Mouse (Mus musculus) forebrain, embryonic 10.5 days (tissue): ENCODE results near the gene Kncn. TPM values are rescaled to one million over a fixed set of nuclear protein-coding genes. Genes with fewer than 3 reads are reported as not detected.

ENCODE experiments used
- DNase-seq: peaks from one replicate; pipeline ENCODE4 v3.0.0-alpha.2; 2017; ENCODE audit warnings: low spot score; ENCODE audit errors: extremely low spot score
- H3K27ac ChIP-seq: fragments of 300-500 bp; sonication (generic); 2 replicates; pipeline ENCODE4 v1.5.1; 2016; ENCODE audit warnings: mild to moderate bottlenecking
- H3K27me3 ChIP-seq: fragments of 300-500 bp; sonication (generic); 2 replicates; pipeline ENCODE4 v1.6.1; 2016; ENCODE audit warnings: mild to moderate bottlenecking; ENCODE audit not compliant: poor library complexity, severe bottlenecking
- H3K36me3 ChIP-seq: fragments of 300-500 bp; sonication (generic); replicated peaks from 2 replicates; pipeline ENCODE4 v1.6.1; 2016; ENCODE audit warnings: mild to moderate bottlenecking, moderate library complexity
- H3K4me1 ChIP-seq: fragments of 300-500 bp; sonication (generic); 2 replicates; pipeline ENCODE4 v1.6.1; 2016
- H3K4me3 ChIP-seq: fragments of 300-500 bp; sonication (generic); 2 replicates; pipeline ENCODE4 v1.5.1; 2016; ENCODE audit warnings: mild to moderate bottlenecking, moderate library complexity
- H3K9me3 ChIP-seq: fragments of 300-500 bp; sonication (generic); 2 replicates; pipeline ENCODE4 v1.6.1; 2016; ENCODE audit warnings: mild to moderate bottlenecking, moderate library complexity
- WGBS: fragments of 180-500 bp; shearing (Covaris S2); methylation state at CpG from one replicate; pipeline ENCODE4 v1.1.7; 2016; 5-methylcytosine and 5-hydroxymethylcytosine counted together
- polyA plus RNA-seq: library from polyadenylated mRNA; unstranded; fragments of >200 nt; fragmentation: Nextera tagmentation; extraction: Ambion mirVana; gene quantifications from 2 replicates; pipeline ENCODE4 v1.2.1, GENCODE M21; 2016

Kncn gene
- polyA plus RNA-seq, result not detected in 2 replicates

DNA sequence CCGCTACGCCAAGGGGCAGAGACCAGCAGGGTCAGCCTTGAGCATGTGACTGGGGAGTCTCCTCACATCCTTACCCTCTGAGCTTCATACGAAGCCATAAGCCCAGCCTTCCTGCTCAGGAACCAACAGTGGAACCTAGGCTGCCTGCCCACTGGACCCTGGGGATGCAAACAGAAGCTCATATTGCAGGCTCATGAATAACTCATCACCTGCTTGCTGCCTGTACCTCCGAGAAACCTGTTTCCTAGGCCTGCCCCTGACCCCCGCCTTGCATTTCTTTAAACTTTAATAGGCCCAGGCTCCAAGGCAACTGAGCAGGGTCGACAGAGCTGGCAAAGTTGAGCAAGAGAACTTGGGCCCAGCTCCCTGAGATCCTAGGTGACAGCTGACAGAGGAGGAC is at the start of gene Kncn:
Kncn (plus strand) TSS at position 379 of the 400 bp plus-strand sequence.
- H3K27ac ChIP-seq, result no peak within 1 kb of the TSS
- WGBS, result 85% methylated on average over 6 of the region's 6 CpGs
- H3K4me3 ChIP-seq, result no peak within 1 kb of the TSS
- no peaks in the 10 kb centered on the region for H3K9me3 ChIP-seq
- peaks cover 59% of the 10 kb centered on the region for H3K27me3 ChIP-seq
- DNase-seq, result no peak
- no peaks in the 10 kb centered on the region for H3K36me3 ChIP-seq
- peaks cover 36% of the 10 kb centered on the region for H3K4me1 ChIP-seq

DNA sequence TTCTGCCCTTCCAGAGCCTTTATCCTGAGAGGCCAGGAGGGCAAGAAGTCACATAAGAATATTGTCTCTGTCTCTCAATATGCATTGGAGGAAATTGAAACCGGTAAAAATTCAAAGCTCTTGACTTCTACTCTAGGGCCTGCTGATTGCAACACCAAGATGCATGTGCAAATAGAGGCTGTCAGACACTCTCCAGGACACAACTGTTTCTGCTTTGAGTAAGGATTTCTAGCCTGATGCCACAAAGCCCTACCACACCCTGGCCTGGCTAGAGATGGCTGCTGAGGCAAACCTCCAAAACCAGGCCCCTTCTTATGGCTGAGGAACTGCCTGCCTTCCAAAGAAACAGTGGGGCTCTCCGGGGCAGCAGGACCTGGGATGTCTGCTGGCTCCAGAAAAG is 48.6 kb upstream of the Kncn start:
- peaks cover 9% of the 10 kb centered on the region for H3K27me3 ChIP-seq
- H3K36me3 ChIP-seq, result 0 out of 2 replicates have a peak, but pooled peaks cover 3% of the 10 kb centered on the region
- 85% methylated on average over 2 of the region's 2 CpGs for WGBS
- H3K4me3 ChIP-seq, result no peak overlapping the region
- H3K4me1 ChIP-seq, result peaks cover 27% of the 10 kb centered on the region
- no peaks in the 10 kb centered on the region for H3K9me3 ChIP-seq
- no peak for DNase-seq
- H3K27ac ChIP-seq, result no peak overlapping the region

DNA sequence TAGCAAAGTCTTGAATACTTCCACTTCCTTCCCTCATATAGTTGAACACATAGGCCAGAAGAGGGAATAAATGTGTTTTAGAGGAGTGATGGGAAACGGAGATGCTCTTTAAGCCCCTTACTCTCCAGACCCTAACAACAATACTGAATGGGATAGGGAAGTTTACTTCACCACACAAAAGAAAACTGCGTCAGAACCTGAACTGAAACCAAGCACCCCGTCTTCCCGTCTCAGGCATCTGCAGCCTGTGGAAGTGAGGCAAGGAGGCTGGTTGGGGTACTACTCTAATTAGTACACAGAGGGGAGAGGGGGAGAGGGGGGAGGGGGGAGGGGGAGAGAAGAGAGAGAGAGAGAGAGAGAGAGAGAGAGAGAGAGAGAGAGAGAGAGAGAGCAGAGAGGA is 46.0 kb upstream of the Kncn start:
- Histone ChIP-seq H3K36me3 (0 out of 2 replicates have a peak, but pooled peaks cover 2% of the 10 kb centered on the region), H3K27me3 (no peaks in the 10 kb centered on the region), H3K9me3 (no peaks in the 10 kb centered on the region), H3K4me3 (peak overlapping the region; percentile 84), H3K4me1 (peaks cover 27% of the 10 kb centered on the region), H3K27ac (no peak overlapping the region)
- WGBS, result 81% methylated on average over 4 of the region's 4 CpGs
- DNase-seq, result no peak

DNA sequence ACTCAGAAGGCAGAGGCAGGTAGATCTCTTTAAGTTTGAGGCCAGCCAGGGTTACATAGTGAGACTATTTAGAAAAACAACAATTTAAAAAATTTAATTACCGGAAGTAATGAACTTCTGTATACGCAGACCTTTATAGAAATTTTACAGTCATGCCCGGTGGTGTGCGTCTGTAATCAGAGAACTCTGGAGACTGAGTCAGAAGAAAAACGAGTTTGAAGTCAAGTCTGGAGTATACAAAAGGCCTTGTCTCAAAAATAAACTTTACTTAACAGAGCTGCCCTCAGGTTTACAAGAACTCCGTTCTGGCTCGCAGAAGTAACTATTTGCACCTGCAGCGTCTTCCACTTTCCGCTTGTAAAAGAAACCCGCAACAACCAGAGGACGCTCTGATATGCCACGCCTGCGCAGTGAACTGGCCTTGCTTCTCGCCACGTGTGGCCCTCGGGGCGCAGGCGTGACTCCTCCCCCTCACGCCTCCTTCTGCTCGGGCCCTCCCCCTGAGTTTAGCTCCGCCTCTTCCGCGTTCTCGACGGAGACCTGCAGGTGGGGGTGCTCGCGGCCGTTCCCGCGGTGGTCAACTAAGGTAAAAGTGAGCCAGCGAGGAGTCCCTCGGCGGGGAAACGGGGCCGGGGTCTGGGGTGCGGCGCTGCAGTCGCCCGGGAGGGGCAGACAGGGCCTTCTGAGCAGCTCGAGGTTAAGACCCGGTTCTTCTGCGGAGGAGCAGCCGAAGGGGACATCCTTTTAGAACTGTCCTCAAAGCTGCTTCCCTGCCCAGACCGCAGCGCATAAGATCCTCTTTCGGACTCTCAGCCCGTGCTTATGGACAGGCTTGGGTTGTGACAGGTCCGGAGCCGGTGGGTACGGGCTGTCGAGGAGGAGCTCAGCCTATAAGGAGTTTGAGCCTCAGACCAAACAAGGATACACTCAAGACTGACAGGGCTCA is 45.2 kb upstream of the Kncn start, which contains the start of gene Mknk1:
Mknk1 (plus strand) TSS at position 503 of the 946 bp plus-strand sequence.
- Histone ChIP-seq H3K4me3 (peak within 1 kb of the TSS; percentile 84), H3K27ac (peak within 1 kb of the TSS; percentile 88), H3K36me3 (0 out of 2 replicates have a peak, but pooled peaks cover 2% of the 10 kb centered on the region), H3K4me1 (peaks cover 27% of the 10 kb centered on the region), H3K9me3 (no peaks in the 10 kb centered on the region), H3K27me3 (no peaks in the 10 kb centered on the region)
- peak; percentile 93 for DNase-seq
- 3% methylated on average over 51 of the region's 51 CpGs for WGBS

DNA sequence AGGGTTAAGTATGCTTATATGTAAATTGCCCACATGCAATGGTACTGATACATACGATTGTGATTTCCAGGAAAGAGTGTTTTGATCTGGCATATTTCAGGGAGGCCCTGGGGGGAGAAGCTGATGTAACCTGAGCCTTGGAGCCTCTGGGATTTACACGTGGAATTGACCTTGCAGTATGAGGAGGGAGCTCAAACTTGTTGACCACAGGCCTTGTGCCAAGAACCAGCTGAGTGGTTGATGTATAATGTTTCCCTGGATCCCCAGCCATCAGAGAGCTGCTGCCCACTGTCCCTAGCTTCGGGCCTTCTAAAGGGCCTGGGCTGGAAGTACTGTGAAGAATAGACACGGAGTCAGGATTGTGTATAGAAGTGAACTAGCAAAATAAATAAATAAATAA is 44.2 kb upstream of the Kncn start:
- Histone ChIP-seq H3K4me3 (peak overlapping the region; percentile 84), H3K36me3 (0 out of 2 replicates have a peak, but pooled peaks cover 2% of the 10 kb centered on the region), H3K9me3 (no peaks in the 10 kb centered on the region), H3K4me1 (peaks cover 27% of the 10 kb centered on the region), H3K27me3 (no peaks in the 10 kb centered on the region), H3K27ac (no peak overlapping the region)
- DNase-seq, result no peak
- 71% methylated on average over 4 of the region's 4 CpGs for WGBS

DNA sequence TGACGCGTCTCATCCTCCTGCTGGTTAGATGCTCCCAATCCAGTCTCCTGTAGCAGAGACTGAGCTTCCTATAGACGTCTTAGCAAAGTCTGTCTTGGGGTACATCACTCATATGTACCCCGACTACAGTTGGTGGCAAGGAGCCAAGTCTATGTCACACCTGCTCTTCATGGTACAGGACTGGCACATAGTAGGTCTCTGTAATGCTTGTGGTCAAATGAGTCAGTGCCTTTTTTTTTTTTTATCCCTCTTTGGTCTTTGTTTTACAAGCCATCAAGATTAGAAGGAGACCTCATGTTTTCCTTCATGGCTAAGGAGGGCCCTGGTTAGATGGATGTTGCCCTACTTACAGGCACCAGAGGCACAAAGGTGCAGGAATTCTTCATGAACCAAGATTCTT is 43.4 kb upstream of the Kncn start:
- DNase-seq, result no peak
- Histone ChIP-seq H3K4me3 (no peak overlapping the region), H3K27me3 (no peaks in the 10 kb centered on the region), H3K27ac (no peak overlapping the region), H3K9me3 (no peaks in the 10 kb centered on the region), H3K4me1 (peaks cover 27% of the 10 kb centered on the region), H3K36me3 (0 out of 2 replicates have a peak, but pooled peaks cover 2% of the 10 kb centered on the region)
- 87% methylated on average over 4 of the region's 4 CpGs for WGBS

DNA sequence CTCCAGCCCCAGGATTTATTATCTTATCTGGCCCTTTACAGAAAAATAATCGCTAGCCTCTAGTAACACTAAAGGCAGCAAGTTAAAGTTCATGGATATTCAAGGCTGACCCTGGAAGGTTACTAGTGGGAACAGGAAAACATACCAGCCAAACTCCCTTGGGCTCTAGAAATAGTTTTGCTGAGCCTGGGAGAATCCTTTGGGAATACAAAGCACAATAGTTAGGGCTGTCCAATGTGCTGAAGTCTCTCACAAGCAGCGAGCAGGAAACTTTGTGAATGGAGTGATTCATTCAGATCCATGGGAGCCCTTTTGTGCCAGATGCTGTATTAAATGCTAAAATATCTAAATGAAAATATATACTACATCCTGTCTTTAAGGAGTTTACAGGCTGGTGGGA is 37.5 kb upstream of the Kncn start:
- WGBS, result 60% methylated on average over 2 of the region's 2 CpGs
- no peak overlapping the region for H3K4me3 ChIP-seq
- H3K27ac ChIP-seq, result no peak overlapping the region
- H3K9me3 ChIP-seq, result no peaks in the 10 kb centered on the region
- DNase-seq, result no peak
- no peaks in the 10 kb centered on the region for H3K27me3 ChIP-seq
- H3K4me1 ChIP-seq, result peaks cover 13% of the 10 kb centered on the region; the same call in 1 of the 2 replicates
- H3K36me3 ChIP-seq, result peaks cover 30% of the 10 kb centered on the region

DNA sequence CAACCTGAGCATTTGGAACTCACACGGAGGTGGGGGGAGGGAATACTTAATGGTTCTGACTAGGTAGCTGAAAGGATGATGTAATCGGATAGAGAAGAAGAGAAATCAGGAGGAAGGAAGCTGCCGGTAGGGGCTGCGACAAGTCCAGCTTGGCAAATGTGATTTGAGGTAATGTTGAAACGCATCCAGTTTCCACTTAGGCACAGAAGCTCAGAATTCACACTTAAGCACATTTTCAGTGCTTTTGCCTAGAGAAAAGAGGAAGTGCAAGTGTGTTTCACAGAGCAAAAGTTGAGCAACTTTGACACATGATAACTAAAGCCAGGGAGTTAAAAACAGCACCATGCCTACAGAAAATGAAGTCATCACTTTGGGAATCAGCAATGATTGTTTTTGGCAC is 36.8 kb upstream of the Kncn start:
- 62% methylated on average over 5 of the region's 5 CpGs for WGBS
- H3K4me1 ChIP-seq, result peaks cover 13% of the 10 kb centered on the region; the same call in 1 of the 2 replicates
- H3K27me3 ChIP-seq, result no peaks in the 10 kb centered on the region
- peaks cover 35% of the 10 kb centered on the region for H3K36me3 ChIP-seq
- no peaks in the 10 kb centered on the region for H3K9me3 ChIP-seq
- no peak for DNase-seq
- no peak overlapping the region for H3K27ac ChIP-seq
- no peak overlapping the region for H3K4me3 ChIP-seq

DNA sequence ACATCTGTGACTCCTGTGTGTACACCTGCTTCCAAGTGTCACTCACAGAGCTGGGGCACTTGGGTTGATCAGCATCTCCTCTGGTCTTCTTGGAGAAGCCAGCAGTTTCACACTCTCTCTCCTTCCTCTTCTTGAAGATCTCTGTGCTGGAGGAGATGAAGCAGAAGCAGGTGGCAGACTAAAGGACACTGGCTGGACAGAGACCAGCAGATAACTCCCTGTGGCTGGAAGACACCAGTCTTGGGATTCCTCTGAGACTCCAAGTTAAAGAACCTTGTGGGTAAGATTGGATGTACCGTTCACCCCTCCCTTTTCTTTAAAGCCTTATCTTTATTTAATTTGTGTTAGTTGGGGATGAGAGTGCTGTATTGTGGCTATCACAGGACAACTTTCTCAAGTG is 36.1 kb upstream of the Kncn start:
- peaks cover 13% of the 10 kb centered on the region; the same call in 1 of the 2 replicates for H3K4me1 ChIP-seq
- no peak for DNase-seq
- H3K36me3 ChIP-seq, result peaks cover 41% of the 10 kb centered on the region
- H3K4me3 ChIP-seq, result no peak overlapping the region
- 97% methylated on average over 1 of the region's 1 CpGs for WGBS
- H3K9me3 ChIP-seq, result no peaks in the 10 kb centered on the region
- H3K27ac ChIP-seq, result no peak overlapping the region
- H3K27me3 ChIP-seq, result no peaks in the 10 kb centered on the region

DNA sequence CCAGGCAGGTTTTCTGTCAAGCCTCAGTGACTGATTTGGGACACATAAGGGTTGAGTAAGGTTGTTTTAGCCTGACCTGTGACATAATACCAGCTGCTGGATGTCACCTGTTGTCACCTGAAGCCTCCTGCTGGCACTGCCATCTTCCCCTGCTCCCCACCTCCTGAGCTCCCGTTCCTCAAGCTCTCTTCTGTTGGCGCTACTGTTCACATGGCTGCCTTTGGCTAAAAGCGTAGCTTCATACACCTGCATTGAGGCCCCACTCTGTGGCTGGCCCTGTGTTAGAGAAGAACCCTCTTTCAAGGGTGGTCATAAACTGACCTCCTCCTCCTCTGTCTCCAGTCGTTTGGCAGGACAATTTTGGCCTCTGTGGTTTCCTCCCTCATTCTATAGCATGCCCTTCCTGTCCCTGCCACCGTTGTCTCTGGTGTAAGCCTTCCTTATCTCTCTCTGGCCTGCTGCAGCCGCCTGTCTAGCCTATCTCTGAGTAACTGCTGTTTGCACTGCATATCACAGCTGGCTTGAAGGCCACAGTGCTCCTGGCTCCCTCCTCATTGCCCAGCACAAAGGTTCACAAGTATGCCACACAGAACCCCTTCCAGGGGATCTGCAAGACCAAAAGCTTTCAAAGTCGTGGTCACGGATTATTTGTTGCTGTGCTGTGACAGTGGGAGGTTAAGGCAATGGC is 35.1 kb upstream of the Kncn start:
- H3K9me3 ChIP-seq, result no peaks in the 10 kb centered on the region
- no peak overlapping the region for H3K4me3 ChIP-seq
- H3K36me3 ChIP-seq, result peaks cover 48% of the 10 kb centered on the region
- H3K27me3 ChIP-seq, result no peaks in the 10 kb centered on the region
- no peak for DNase-seq
- peak overlapping the region; percentile 48; the same call in 1 of the 2 replicates for H3K27ac ChIP-seq
- WGBS, result 80% methylated on average over 8 of the region's 8 CpGs
- peaks cover 13% of the 10 kb centered on the region; the same call in 1 of the 2 replicates for H3K4me1 ChIP-seq

DNA sequence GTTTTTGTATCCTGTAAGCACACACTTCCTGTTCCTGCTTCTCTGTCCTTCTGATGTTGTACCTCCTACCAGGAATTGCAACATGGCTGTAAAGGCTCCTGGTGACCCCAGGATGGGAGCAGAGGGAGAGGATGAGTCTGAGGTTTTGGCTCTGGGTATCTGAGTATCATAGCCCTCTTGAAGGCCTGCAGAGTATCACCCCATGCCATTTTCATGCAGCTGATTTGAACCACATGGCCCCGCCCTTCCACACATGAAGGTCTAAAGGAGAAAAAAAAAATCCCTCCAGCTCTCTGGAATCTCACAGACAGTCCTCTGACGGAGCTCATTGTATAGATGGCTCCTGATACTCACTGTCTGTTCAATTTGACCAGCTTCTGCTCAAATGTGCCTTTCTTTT is 34.1 kb upstream of the Kncn start:
- 87% methylated on average over 2 of the region's 2 CpGs for WGBS
- Histone ChIP-seq H3K36me3 (peaks cover 49% of the 10 kb centered on the region), H3K27me3 (no peaks in the 10 kb centered on the region), H3K27ac (0 out of 2 replicates have a peak overlapping the region, but pooled peaks have one; percentile 12), H3K4me1 (peaks cover 21% of the 10 kb centered on the region), H3K4me3 (no peak overlapping the region), H3K9me3 (no peaks in the 10 kb centered on the region)
- DNase-seq, result no peak

DNA sequence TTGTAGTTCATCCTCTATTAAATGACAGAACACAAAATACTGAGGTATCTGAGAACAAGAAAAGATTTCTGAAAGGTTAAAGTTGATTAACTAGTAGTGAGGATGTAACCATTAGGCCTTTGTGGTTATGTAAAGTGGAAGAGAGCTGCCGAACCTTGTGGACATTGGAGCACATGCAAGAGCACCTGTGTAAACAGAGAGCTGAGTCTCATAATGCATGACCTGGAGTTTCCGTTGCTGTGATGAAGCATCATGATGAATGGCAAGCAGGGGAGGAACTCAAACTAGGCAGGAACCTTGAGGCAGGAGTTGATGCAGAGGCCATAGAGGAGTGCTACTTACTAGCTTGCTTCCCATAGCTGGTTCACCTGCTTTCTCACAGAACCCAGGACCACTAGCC is 33.6 kb upstream of the Kncn start:
- Histone ChIP-seq H3K4me3 (no peak overlapping the region), H3K4me1 (peaks cover 26% of the 10 kb centered on the region), H3K9me3 (no peaks in the 10 kb centered on the region), H3K36me3 (peaks cover 49% of the 10 kb centered on the region), H3K27me3 (no peaks in the 10 kb centered on the region), H3K27ac (no peak overlapping the region)
- DNase-seq, result no peak
- WGBS, result 81% methylated on average over 2 of the region's 2 CpGs
